Mouse (Mus musculus): ENCODE measurements around the gene Taf1d.
A peak's percentile ranks its signal among the peaks of the same experiment; 100 is the strongest.

Taf1d gene

GRCm38 (mm10) chr9:15305503-15306397 lies at the start of gene Taf1d:
Taf1d (plus strand) TSS chr9:15306214.
- Histone ChIP-seq H3K27me3 (ENCODE audit: insufficient read depth, low read length) (no peaks in the 10 kb centered on the region), H3K4me1 (replicated peaks; ENCODE audit: low read depth, low read length) (peaks cover 49% of the 10 kb centered on the region), H3K4me3 (replicated peaks; ENCODE audit: low read length) (peak within 1 kb of the TSS; percentile 97), H3K36me3 (ENCODE audit: insufficient read depth, low read length) (peaks cover 42% of the 10 kb centered on the region), H3K9me3 (ENCODE audit: low read length) (no peaks in the 10 kb centered on the region)
- TF ChIP-seq NANOG (IDR thresholded peaks at IDR 0.05; ENCODE audit: borderline replicate concordance, low read length) = no peak
- TF ChIP-seq CTCF (conservative IDR thresholded peaks at IDR 0.05; ENCODE audit: low read length) = no peak
- no peak for TF ChIP-seq POU5F1 (IDR thresholded peaks at IDR 0.05; ENCODE audit: borderline replicate concordance, low read length)

- TF ChIP-seq POU5F1 (IDR thresholded peaks at IDR 0.05; ENCODE audit: borderline replicate concordance, low read length) (no peak), NANOG (IDR thresholded peaks at IDR 0.05; ENCODE audit: borderline replicate concordance, low read length) (no peak), CTCF (conservative IDR thresholded peaks at IDR 0.05; ENCODE audit: low read length) (no peak)
- H3K9me3 ChIP-seq (ENCODE audit: low read length) = no peaks in the 10 kb centered on the region
- no peaks in the 10 kb centered on the region for H3K27me3 ChIP-seq (ENCODE audit: insufficient read depth, low read length)
- no peak overlapping the region for H3K4me3 ChIP-seq (replicated peaks; ENCODE audit: low read length)
- peaks cover 11% of the 10 kb centered on the region for H3K4me1 ChIP-seq (replicated peaks; ENCODE audit: low read depth, low read length)
- peaks cover 15% of the 10 kb centered on the region for H3K36me3 ChIP-seq (ENCODE audit: insufficient read depth, low read length)
Observed at GRCm38 (mm10) chr9:15256214-15256613, 49.8 kb upstream of the Taf1d start.

- peaks cover 12% of the 10 kb centered on the region for H3K4me1 ChIP-seq (replicated peaks; ENCODE audit: low read depth, low read length)
Observed at GRCm38 (mm10) chr9:15261980-15262379, 44.0 kb upstream of the Taf1d start.

GRCm38 (mm10) chr9:15263487-15263886 lies 42.5 kb upstream of the Taf1d start:
- H3K4me1 ChIP-seq (replicated peaks; ENCODE audit: low read depth, low read length) = peaks cover 12% of the 10 kb centered on the region
- TF ChIP-seq NANOG (IDR thresholded peaks at IDR 0.05; ENCODE audit: borderline replicate concordance, low read length) = no peak
- 0 out of 2 replicates have a peak, but pooled peaks have one; percentile 3 for TF ChIP-seq CTCF (conservative IDR thresholded peaks at IDR 0.05; ENCODE audit: low read length)

More at GRCm38 (mm10) chr9:15261980-15262379, 44.0 kb upstream of the Taf1d start:
- Histone ChIP-seq H3K4me3 (replicated peaks; ENCODE audit: low read length) (no peak overlapping the region), H3K9me3 (ENCODE audit: low read length) (no peaks in the 10 kb centered on the region), H3K36me3 (ENCODE audit: insufficient read depth, low read length) (peaks cover 72% of the 10 kb centered on the region), H3K27me3 (ENCODE audit: insufficient read depth, low read length) (no peaks in the 10 kb centered on the region)
- TF ChIP-seq NANOG (IDR thresholded peaks at IDR 0.05; ENCODE audit: borderline replicate concordance, low read length) (no peak), CTCF (conservative IDR thresholded peaks at IDR 0.05; ENCODE audit: low read length) (no peak), POU5F1 (IDR thresholded peaks at IDR 0.05; ENCODE audit: borderline replicate concordance, low read length) (no peak)

GRCm38 (mm10) chr9:15273981-15274380 lies 32.0 kb upstream of the Taf1d start:
- Histone ChIP-seq H3K27me3 (ENCODE audit: insufficient read depth, low read length) (no peaks in the 10 kb centered on the region), H3K4me3 (replicated peaks; ENCODE audit: low read length) (no peak overlapping the region), H3K36me3 (ENCODE audit: insufficient read depth, low read length) (peaks cover 88% of the 10 kb centered on the region), H3K9me3 (ENCODE audit: low read length) (no peaks in the 10 kb centered on the region), H3K4me1 (replicated peaks; ENCODE audit: low read depth, low read length) (peaks cover 52% of the 10 kb centered on the region)
- TF ChIP-seq POU5F1 (IDR thresholded peaks at IDR 0.05; ENCODE audit: borderline replicate concordance, low read length) (no peak), CTCF (conservative IDR thresholded peaks at IDR 0.05; ENCODE audit: low read length) (no peak), NANOG (IDR thresholded peaks at IDR 0.05; ENCODE audit: borderline replicate concordance, low read length) (no peak)

More at GRCm38 (mm10) chr9:15263487-15263886, 42.5 kb upstream of the Taf1d start:
- H3K4me3 ChIP-seq (replicated peaks; ENCODE audit: low read length) = no peak overlapping the region
- peaks cover 87% of the 10 kb centered on the region for H3K36me3 ChIP-seq (ENCODE audit: insufficient read depth, low read length)
- H3K27me3 ChIP-seq (ENCODE audit: insufficient read depth, low read length) = no peaks in the 10 kb centered on the region
- H3K9me3 ChIP-seq (ENCODE audit: low read length) = no peaks in the 10 kb centered on the region

- Histone ChIP-seq H3K4me1 (replicated peaks; ENCODE audit: low read depth, low read length) (peaks cover 45% of the 10 kb centered on the region), H3K9me3 (ENCODE audit: low read length) (no peaks in the 10 kb centered on the region), H3K27me3 (ENCODE audit: insufficient read depth, low read length) (no peaks in the 10 kb centered on the region), H3K36me3 (ENCODE audit: insufficient read depth, low read length) (peaks cover 60% of the 10 kb centered on the region), H3K4me3 (replicated peaks; ENCODE audit: low read length) (no peak overlapping the region)
- TF ChIP-seq CTCF (conservative IDR thresholded peaks at IDR 0.05; ENCODE audit: low read length) = no peak
- peak; percentile 63; the same call in 1 of the 2 replicates for TF ChIP-seq NANOG (IDR thresholded peaks at IDR 0.05; ENCODE audit: borderline replicate concordance, low read length)
Observed at GRCm38 (mm10) chr9:15276855-15277254, 29.2 kb upstream of the Taf1d start.

GRCm38 (mm10) chr9:15278343-15278742 lies 27.7 kb upstream of the Taf1d start:
- Histone ChIP-seq H3K36me3 (ENCODE audit: insufficient read depth, low read length) (peaks cover 45% of the 10 kb centered on the region), H3K4me3 (replicated peaks; ENCODE audit: low read length) (0 out of 2 replicates have a peak overlapping the region, but pooled peaks have one; percentile 17), H3K27me3 (ENCODE audit: insufficient read depth, low read length) (no peaks in the 10 kb centered on the region), H3K9me3 (ENCODE audit: low read length) (no peaks in the 10 kb centered on the region), H3K4me1 (replicated peaks; ENCODE audit: low read depth, low read length) (peaks cover 45% of the 10 kb centered on the region)
- TF ChIP-seq POU5F1 (IDR thresholded peaks at IDR 0.05; ENCODE audit: borderline replicate concordance, low read length) (no peak), CTCF (conservative IDR thresholded peaks at IDR 0.05; ENCODE audit: low read length) (no peak), NANOG (IDR thresholded peaks at IDR 0.05; ENCODE audit: borderline replicate concordance, low read length) (no peak)

GRCm38 (mm10) chr9:15279139-15279648 lies 26.8 kb upstream of the Taf1d start:
- Histone ChIP-seq H3K9me3 (ENCODE audit: low read length) (no peaks in the 10 kb centered on the region), H3K4me3 (replicated peaks; ENCODE audit: low read length) (peak overlapping the region; percentile 97), H3K36me3 (ENCODE audit: insufficient read depth, low read length) (peaks cover 36% of the 10 kb centered on the region), H3K27me3 (ENCODE audit: insufficient read depth, low read length) (no peaks in the 10 kb centered on the region), H3K4me1 (replicated peaks; ENCODE audit: low read depth, low read length) (peaks cover 45% of the 10 kb centered on the region)
- TF ChIP-seq POU5F1 (IDR thresholded peaks at IDR 0.05; ENCODE audit: borderline replicate concordance, low read length) (no peak), CTCF (conservative IDR thresholded peaks at IDR 0.05; ENCODE audit: low read length) (no peak), NANOG (IDR thresholded peaks at IDR 0.05; ENCODE audit: borderline replicate concordance, low read length) (no peak)
